Mouse (Mus musculus): ENCODE measurements around the gene Fam25c.

Gene Fam25c

GRCm38 (mm10) chr14:34363490-34364253 is 8.4 kb upstream of the Fam25c start:
- DNase-seq (ENCODE audit: low spot score): peak; percentile 73

- DNase-seq (ENCODE audit: low spot score): peak; percentile 65
These were observed 7.7 kb upstream of the Fam25c start for GRCm38 (mm10) chr14:34362726-34363445.

GRCm38 (mm10) chr14:34362135-34362534 is 6.9 kb upstream of the Fam25c start:
- no peak for DNase-seq (ENCODE audit: low spot score)

GRCm38 (mm10) chr14:34360251-34360650 is 5.0 kb upstream of the Fam25c start:
- no peak for DNase-seq (ENCODE audit: low spot score)

- no peak for DNase-seq (ENCODE audit: low spot score)
These were observed 4.5 kb upstream of the Fam25c start for GRCm38 (mm10) chr14:34359676-34360244.

- no peak for DNase-seq (ENCODE audit: low spot score)
These were observed 2.6 kb upstream of the Fam25c start for GRCm38 (mm10) chr14:34357671-34358455.

- DNase-seq (ENCODE audit: low spot score): no peak
These were observed 777 bp downstream of the Fam25c start for GRCm38 (mm10) chr14:34354456-34354855.

- no peak for DNase-seq (ENCODE audit: low spot score)
These were observed 1.9 kb downstream of the Fam25c start for GRCm38 (mm10) chr14:34353326-34353725.

- no peak for DNase-seq (ENCODE audit: low spot score)
These were observed 2.7 kb downstream of the Fam25c start for GRCm38 (mm10) chr14:34352523-34352922.

- no peak for DNase-seq (ENCODE audit: low spot score)
These were observed 3.6 kb downstream of the Fam25c start for GRCm38 (mm10) chr14:34351660-34352059.

GRCm38 (mm10) chr14:34349007-34349406 is 6.2 kb downstream of the Fam25c start:
- DNase-seq (ENCODE audit: low spot score): no peak

- no peak for DNase-seq (ENCODE audit: low spot score)
These were observed 6.9 kb downstream of the Fam25c start for GRCm38 (mm10) chr14:34348301-34348700.

- DNase-seq (ENCODE audit: low spot score): peak; percentile 31
These were observed 8.1 kb downstream of the Fam25c start for GRCm38 (mm10) chr14:34347084-34347483.

GRCm38 (mm10) chr14:34345771-34346566 is 9.3 kb downstream of the Fam25c start:
- DNase-seq (ENCODE audit: low spot score): peak; percentile 31

GRCm38 (mm10) chr14:34344361-34344760 is 10.9 kb downstream of the Fam25c start:
- DNase-seq (ENCODE audit: low spot score): peak; percentile 13

GRCm38 (mm10) chr14:34343078-34343477 is 12.2 kb downstream of the Fam25c start:
- no peak for DNase-seq (ENCODE audit: low spot score)

- no peak for DNase-seq (ENCODE audit: low spot score)
These were observed 13.2 kb downstream of the Fam25c start for GRCm38 (mm10) chr14:34341993-34342392.

- DNase-seq (ENCODE audit: low spot score): no peak
These were observed 15.8 kb downstream of the Fam25c start for GRCm38 (mm10) chr14:34339446-34339845.

- DNase-seq (ENCODE audit: low spot score): no peak
These were observed 22.8 kb downstream of the Fam25c start for GRCm38 (mm10) chr14:34332476-34332875.

GRCm38 (mm10) chr14:34331886-34332285 is 23.3 kb downstream of the Fam25c start:
- DNase-seq (ENCODE audit: low spot score): no peak

- no peak for DNase-seq (ENCODE audit: low spot score)
These were observed 24.5 kb downstream of the Fam25c start for GRCm38 (mm10) chr14:34330657-34331158.
